Mouse (Mus musculus) kidney, adult 2 months (tissue): ENCODE data around the gene Fbxo8.

Experiments used
- CTCF ChIP-seq: fragments of 200-500 bp; conservative IDR thresholded peaks from 2 replicates; pipeline ENCODE4 v1.5.1; 2011; ENCODE audit warnings: low read depth, mild to moderate bottlenecking, control low read depth, low read length, moderate library complexity, mixed read lengths; ENCODE audit not compliant: insufficient read depth, insufficient read length
- POLR2A ChIP-seq: fragments of 200-500 bp; IDR thresholded peaks from one replicate; pipeline ENCODE4 v1.6.1; 2011; ENCODE audit warnings: low read depth, low read length, control low read depth

DNA sequence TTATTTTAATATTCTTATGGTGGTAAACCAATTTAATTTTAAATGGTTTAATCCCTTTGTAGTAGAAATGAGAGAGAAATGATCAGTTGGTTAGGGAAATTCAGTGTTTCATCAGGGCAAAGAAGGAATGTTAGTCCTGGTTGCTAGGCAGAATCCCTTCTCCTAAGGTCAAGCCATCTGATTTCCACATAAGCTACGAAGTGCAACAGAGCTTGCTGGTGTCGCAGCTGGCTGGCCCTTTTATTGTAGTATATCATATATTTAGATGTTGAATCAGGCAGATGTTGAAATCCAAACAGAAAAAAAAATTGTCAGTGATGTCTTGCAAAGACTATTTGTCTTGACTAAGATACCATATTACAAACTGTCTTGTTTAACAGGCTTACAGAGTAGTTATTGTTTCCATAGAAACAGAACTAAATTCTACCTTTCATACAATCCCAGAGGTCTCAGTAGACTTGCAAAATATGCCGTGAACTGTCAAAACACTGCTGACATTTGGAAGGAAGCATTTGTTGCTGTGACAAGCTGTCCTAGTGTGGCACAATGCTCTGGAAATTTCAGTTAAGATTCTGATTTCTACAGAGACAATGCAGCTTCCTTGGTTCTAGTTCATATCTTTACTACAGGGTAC, 42.5 kb upstream of the Fbxo8 start:
- TF ChIP-seq POLR2A (no peak), CTCF (no peak)
